Mouse (Mus musculus): ENCODE measurements around the gene Gm20388. TPM values are rescaled to one million over a fixed set of nuclear protein-coding genes. Genes with fewer than 3 reads are reported as not detected.
"Not testable (repeated sequence)": the region's sequence is repeated elsewhere in the genome, so short reads cannot be mapped to it uniquely, and the experiment has no call there.

Gm20388 gene
- total RNA-seq, 2 experiments from 2014 or later = 11.4 to 18.1 TPM

GRCm38 (mm10) chr8:121578676-121579451 is 1668.2 kb downstream of the Gm20388 start, which contains the start of gene Fbxo31:
Gene Fbxo31 (minus strand): TSS chr8:121578806.
- peak; percentile 89 for ATAC-seq (replicated peaks; ENCODE audit: low FRiP score, low TSS enrichment, poor library complexity, severe bottlenecking)

GRCm38 (mm10) chr8:121580465-121580864 is 1669.8 kb downstream of the Gm20388 start:
- ATAC-seq (replicated peaks; ENCODE audit: low FRiP score, low TSS enrichment, poor library complexity, severe bottlenecking) = no peak

- ATAC-seq (replicated peaks; ENCODE audit: low FRiP score, low TSS enrichment, poor library complexity, severe bottlenecking) = no peak
Measured at GRCm38 (mm10) chr8:121583653-121584052, 1673.0 kb downstream of the Gm20388 start.

GRCm38 (mm10) chr8:121584730-121585129 is 1674.1 kb downstream of the Gm20388 start:
- ATAC-seq (replicated peaks; ENCODE audit: low FRiP score, low TSS enrichment, poor library complexity, severe bottlenecking) = no peak

DNA sequence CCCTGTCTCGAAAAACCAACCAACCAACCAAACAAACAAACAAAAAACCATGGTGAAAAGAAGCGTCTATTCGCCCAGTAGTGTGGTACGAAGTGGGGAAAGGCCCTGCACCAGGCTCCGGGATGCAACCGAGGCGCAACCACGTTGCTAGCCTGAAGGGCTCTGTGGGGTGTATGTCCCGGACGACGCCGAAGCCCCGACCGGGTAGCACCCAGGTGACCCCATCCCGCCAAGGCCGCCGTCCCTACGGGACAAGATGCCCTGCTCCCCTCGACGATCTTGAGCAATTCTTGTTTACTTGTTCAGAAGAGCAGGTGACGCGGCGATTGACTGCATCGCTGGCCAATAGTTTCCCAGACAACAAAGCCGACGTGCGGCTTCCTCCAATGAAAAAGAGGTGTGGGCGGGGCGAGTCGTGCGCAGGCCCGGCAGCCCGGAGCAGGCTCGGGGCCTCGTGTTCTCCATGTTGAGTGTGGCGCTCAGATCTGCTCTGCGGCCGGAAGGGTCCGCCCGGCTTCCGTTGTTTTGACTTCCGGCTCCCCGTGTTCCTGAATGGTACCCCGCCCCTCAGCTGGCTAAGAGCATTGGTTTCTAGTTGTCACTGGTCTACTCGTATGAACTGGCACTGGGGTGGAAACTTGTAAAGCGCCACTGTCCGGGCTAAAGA is 1674.7 kb downstream of the Gm20388 start:
- peak; percentile 95 for ATAC-seq (replicated peaks; ENCODE audit: low FRiP score, low TSS enrichment, poor library complexity, severe bottlenecking)

- peak; percentile 47 for ATAC-seq (replicated peaks; ENCODE audit: low FRiP score, low TSS enrichment, poor library complexity, severe bottlenecking)
Measured at GRCm38 (mm10) chr8:121588750-121589149, 1678.1 kb downstream of the Gm20388 start.

DNA sequence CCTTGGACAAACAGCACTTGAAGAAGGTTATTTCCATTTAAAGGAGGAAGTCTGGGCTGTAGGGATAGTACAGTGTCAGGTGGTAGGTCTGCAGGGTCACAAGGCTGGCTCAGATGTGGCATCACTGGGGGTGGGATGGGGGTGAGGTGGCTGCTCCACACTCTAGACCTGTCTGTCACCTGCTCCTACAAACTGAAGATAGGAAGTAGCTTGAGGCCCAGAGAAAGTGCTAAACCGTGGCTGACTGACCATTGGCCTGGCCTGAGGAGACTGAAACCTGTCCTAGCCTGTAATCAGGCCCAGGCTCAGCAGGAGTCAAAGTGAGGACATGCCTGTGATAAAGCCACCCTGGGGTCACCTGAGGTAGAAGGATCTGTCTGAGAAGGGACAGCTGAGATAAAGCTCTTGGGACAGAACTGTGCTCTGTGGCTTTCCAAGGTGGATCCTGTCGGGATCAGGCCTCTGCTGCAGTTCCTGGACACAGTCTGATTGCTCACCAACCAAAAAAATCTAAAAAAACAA is 1678.6 kb downstream of the Gm20388 start:
- no peak for ATAC-seq (replicated peaks; ENCODE audit: low FRiP score, low TSS enrichment, poor library complexity, severe bottlenecking)

DNA sequence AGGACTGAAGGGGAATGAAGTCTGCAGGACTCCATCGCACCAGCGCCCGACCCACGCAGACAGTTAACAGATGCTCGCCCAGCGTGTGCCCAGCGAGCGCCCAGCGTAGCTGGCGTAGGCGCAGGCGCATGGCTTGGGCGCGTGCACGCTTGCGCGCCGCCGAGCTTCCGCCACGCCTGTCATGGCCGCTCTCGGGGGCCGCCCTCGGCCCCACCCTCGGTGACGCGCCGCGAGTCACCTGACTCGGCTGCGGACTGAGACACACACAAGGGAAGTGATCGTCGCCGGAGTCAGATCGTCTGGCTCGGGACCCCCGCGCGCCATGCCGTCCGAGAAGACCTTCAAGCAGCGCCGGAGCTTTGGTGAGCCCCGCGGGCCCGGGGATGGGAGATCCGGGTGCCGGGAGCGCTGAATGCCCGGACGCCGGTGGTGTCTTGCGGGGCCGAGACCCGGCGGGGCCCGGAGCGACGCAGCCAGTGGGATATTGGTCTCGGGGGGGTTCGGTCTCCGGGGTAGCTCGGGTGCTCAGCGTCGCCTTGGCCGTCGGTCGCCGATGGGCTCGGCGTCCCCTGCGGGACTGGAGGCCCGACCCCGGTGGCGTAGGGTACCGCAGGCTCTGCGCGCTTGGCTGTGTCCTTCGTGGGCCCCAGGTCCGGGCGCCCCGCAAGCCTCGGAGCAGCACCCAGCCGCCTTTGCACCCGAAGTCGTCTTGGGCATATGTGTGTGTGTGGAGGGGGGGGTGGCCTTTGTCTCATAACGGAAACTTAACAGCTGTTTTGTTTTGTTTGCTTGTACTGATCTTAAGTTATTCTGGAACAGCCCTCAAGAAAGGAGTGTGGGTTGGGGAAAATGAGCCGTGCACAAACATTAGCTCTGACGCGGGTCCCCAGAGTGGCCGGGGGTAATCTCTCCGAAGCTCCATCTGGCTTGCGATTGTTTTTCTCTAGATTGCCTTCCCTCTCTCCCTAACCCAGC is 1679.8 kb downstream of the Gm20388 start, which contains the start of gene Map1lc3b:
Map1lc3b (plus strand) TSS at position 159 of the 975 bp plus-strand sequence.
- peak; percentile 43 for ATAC-seq (replicated peaks; ENCODE audit: low FRiP score, low TSS enrichment, poor library complexity, severe bottlenecking)

DNA sequence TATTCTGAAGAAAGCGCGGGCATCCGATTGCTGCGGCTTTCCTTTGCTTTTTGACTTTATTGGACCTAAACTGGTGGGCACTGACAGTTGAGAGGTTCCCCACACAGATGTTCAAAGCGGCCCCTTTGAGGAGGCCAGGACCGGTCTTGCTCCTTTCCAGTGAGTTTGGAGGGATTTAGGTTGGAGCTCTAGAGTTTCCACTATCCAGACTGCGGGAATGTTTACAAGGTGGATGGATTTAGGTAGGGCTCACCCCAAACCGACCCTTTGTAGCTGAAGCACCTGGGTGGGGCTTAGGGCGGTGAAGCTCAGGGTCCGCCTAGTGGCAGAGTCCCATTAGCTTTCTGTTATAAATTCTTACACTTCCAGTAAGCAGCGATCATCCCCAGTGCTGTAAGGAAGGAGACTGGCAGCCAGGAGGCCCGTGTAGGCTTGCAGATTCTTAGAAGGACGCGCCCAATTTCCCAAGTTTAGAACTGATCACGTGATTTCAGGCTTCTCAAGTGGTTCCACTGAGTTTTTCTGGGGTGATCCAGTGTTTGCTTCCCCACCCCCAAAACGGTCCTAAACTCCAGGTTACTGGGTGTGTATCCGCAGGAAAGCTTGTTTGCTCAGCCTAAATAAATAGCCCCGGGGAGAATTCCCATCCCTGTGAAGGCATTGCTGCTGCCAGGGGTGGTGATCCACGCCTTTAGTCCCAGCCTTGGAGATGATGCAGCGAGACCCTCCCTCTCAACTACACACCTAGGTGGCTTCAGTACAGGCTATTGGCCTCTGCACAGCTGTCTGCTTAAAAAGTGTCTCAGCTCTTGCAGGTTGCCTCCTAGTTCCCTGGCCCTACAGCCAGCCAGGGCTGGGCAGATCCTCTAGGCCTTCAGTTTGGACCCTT is 1680.8 kb downstream of the Gm20388 start:
- ATAC-seq (replicated peaks; ENCODE audit: low FRiP score, low TSS enrichment, poor library complexity, severe bottlenecking) = peak; percentile 71

DNA sequence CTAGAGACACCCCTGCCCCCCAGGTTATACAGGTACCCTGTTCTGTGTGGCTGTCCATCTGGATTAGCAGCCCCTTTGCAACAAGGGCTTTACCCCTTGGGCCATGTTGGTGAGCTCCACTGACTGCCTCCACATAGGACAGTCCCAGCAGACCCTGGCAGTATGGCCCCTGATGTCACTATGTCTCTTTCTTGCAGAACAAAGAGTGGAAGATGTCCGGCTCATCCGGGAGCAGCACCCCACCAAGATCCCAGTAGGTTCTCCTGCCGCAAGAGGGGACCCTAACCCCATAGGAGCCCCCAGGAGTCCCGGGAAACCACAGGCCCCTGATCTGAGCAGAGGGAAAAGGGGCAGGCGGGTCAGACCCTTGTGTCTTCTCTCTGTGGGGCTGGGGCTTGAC is 1682.7 kb downstream of the Gm20388 start:
- ATAC-seq (replicated peaks; ENCODE audit: low FRiP score, low TSS enrichment, poor library complexity, severe bottlenecking) = no peak

DNA sequence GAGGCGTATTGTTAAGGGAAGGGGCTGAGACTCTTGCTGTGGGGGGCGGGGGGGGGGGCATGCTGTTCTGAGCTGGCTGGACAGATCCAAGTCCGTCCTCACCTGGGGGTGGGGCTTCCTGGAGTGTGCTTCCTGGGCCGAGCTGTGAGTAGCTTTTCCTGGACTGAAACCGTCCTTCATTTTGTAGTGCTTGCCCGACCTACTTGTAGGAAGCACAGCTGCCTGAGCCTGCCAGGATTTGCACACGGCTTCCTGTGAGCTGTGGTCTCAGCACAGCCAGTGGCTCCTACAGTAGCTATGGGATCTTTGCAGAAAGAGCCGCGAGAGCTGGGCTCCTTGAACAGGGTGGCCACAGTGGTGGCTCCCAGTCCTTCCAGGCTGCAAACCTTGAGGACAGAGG is 1683.3 kb downstream of the Gm20388 start:
- no peak for ATAC-seq (replicated peaks; ENCODE audit: low FRiP score, low TSS enrichment, poor library complexity, severe bottlenecking)

DNA sequence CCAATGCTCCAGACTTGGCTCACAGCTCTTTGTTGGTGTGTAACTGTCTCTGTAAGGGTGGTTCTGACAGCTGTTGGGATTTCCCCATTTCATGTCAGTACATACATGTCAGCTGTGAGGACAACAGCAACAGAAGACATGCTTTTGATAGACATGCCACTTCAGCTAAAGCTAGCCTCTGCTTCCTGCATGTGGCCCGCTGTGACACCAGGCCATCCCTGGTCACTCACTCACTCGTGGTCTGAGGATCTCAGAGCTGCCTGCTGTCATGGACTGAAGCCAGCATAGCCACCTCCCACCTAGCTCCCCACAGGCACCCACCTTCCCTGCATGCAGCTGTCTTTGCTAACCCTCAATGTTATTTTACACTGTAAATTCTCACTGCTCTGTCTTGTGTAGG is 1686.9 kb downstream of the Gm20388 start:
- ATAC-seq (replicated peaks; ENCODE audit: low FRiP score, low TSS enrichment, poor library complexity, severe bottlenecking) = not testable (repeated sequence)

DNA sequence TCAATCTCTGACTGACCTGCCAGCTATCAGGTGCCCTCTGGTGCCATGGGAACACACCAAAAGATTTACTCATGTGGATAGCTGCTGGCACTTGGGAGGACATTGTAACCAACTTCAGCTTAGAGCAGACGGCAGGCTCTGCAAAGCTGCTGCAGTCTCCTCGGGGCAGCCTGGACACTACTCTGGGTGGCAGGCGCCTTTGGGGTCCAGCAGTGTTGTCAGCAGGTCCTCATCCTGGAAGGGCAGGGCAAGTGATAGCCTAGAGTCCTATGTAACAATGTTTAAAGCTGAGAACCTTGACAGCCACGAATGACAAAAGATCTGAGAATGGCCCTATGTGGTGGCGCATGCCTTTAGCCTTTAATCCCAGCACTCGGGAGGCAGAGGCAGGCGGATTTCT is 1687.5 kb downstream of the Gm20388 start:
- ATAC-seq (replicated peaks; ENCODE audit: low FRiP score, low TSS enrichment, poor library complexity, severe bottlenecking) = no peak

GRCm38 (mm10) chr8:121598892-121599291 is 1688.3 kb downstream of the Gm20388 start:
- peak; percentile 80 for ATAC-seq (replicated peaks; ENCODE audit: low FRiP score, low TSS enrichment, poor library complexity, severe bottlenecking)

GRCm38 (mm10) chr8:121599842-121600241 is 1689.2 kb downstream of the Gm20388 start:
- no peak for ATAC-seq (replicated peaks; ENCODE audit: low FRiP score, low TSS enrichment, poor library complexity, severe bottlenecking)

GRCm38 (mm10) chr8:121602411-121602810 is 1691.8 kb downstream of the Gm20388 start:
- ATAC-seq (replicated peaks; ENCODE audit: low FRiP score, low TSS enrichment, poor library complexity, severe bottlenecking) = no peak

- ATAC-seq (replicated peaks; ENCODE audit: low FRiP score, low TSS enrichment, poor library complexity, severe bottlenecking) = peak; percentile 83
Measured at GRCm38 (mm10) chr8:121602860-121603259, 1692.2 kb downstream of the Gm20388 start.

- no peak for ATAC-seq (replicated peaks; ENCODE audit: low FRiP score, low TSS enrichment, poor library complexity, severe bottlenecking)
Measured at GRCm38 (mm10) chr8:121603801-121604200, 1693.2 kb downstream of the Gm20388 start.

Measured in megakaryocyte-erythroid progenitor cell, adult 5-6 weeks (primary cell).